Mouse (Mus musculus) liver, embryonic 11.5 days (tissue): ENCODE data around the gene Ptprm. TPM values are rescaled to one million over a fixed set of nuclear protein-coding genes. Genes with fewer than 3 reads are reported as not detected.

Experiments
- ATAC-seq: fragments of 200-750 bp; cut with Nextera tagmentation; replicated peaks from 2 replicates; pipeline ENCODE4 v1.8.0; 2017; ENCODE audit warnings: moderate number of reproducible peaks, mild to moderate bottlenecking, moderate TSS enrichment, moderate library complexity; ENCODE audit not compliant: low FRiP score
- DNase-seq: peaks from one replicate; pipeline ENCODE4 v3.0.0-alpha.2; 2017; ENCODE audit warnings: low spot score
- H3K27ac ChIP-seq: fragments of 300-500 bp; sonication (generic); 2 replicates; pipeline ENCODE4 v1.5.1; 2014; ENCODE audit warnings: mild to moderate bottlenecking, low read depth, low read length, control low read depth
- H3K27me3 ChIP-seq: fragments of 300-500 bp; sonication (generic); replicated peaks from 2 replicates; pipeline ENCODE4 v1.6.1; 2014; ENCODE audit warnings: low read length, mixed read lengths; ENCODE audit not compliant: control insufficient read depth, insufficient read depth
- H3K36me3 ChIP-seq: fragments of 300-500 bp; sonication (generic); 2 replicates; pipeline ENCODE4 v1.6.1; 2014; ENCODE audit warnings: mild to moderate bottlenecking, low read length, moderate library complexity, mixed read lengths; ENCODE audit not compliant: control insufficient read depth, insufficient read depth
- H3K4me1 ChIP-seq: fragments of 300-500 bp; sonication (generic); replicated peaks from 2 replicates; pipeline ENCODE4 v1.6.1; 2014; ENCODE audit warnings: low read length, mixed read lengths; ENCODE audit not compliant: control insufficient read depth, insufficient read depth
- H3K4me2 ChIP-seq: fragments of 300-500 bp; sonication (generic); 2 replicates; pipeline ENCODE4 v1.6.1; 2014; ENCODE audit warnings: mild to moderate bottlenecking, control low read depth, moderate library complexity
- H3K4me3 ChIP-seq: fragments of 300-500 bp; sonication (generic); 2 replicates; pipeline ENCODE4 v1.5.1; 2014; ENCODE audit warnings: low read depth, low read length, control low read depth
- H3K9ac ChIP-seq: fragments of 300-500 bp; sonication (generic); 2 replicates; pipeline ENCODE4 v1.6.1; 2014; ENCODE audit warnings: low read depth, low read length, control low read depth
- H3K9me3 ChIP-seq: fragments of 300-500 bp; sonication (generic); 2 replicates; pipeline ENCODE4 v1.6.1; 2016; ENCODE audit warnings: low read length, inconsistent platforms, mixed read lengths; ENCODE audit not compliant: control insufficient read depth
- WGBS: fragments of 180-500 bp; shearing (Covaris S2); extraction: QIAGEN DNeasy Blood & Tissue Kit; methylation state at CpG from one replicate; pipeline ENCODE4 v1.1.7; 2014; 5-methylcytosine and 5-hydroxymethylcytosine counted together
- polyA plus RNA-seq: library from polyadenylated mRNA; unstranded; fragments of >200 nt; fragmentation: Nextera tagmentation; extraction: Ambion mirVana; gene quantifications from 2 replicates; pipeline ENCODE4 v1.2.1, GENCODE M21; 2014

Gene Ptprm
- polyA plus RNA-seq, 1 experiment from 2014 or later: 5.7 TPM

- H3K27me3 ChIP-seq: no peaks in the 10 kb centered on the region
- H3K4me1 ChIP-seq: no peaks in the 10 kb centered on the region
- H3K9ac ChIP-seq: no peak overlapping the region
- H3K9me3 ChIP-seq: no peaks in the 10 kb centered on the region
- no peak for ATAC-seq
- no peak overlapping the region for H3K4me3 ChIP-seq
- WGBS: 81% methylated on average over 4 of the region's 4 CpGs
- H3K4me2 ChIP-seq: no peak overlapping the region
- no peaks in the 10 kb centered on the region for H3K36me3 ChIP-seq
- H3K27ac ChIP-seq: no peak overlapping the region
- DNase-seq: no peak
These were observed 147.3 kb downstream of the Ptprm start for GRCm38 (mm10) chr17:67206984-67207383.

- no peak overlapping the region for H3K4me3 ChIP-seq
- no peaks in the 10 kb centered on the region for H3K9me3 ChIP-seq
- DNase-seq (no peak), ATAC-seq (no peak)
- H3K36me3 ChIP-seq: no peaks in the 10 kb centered on the region
- WGBS: 62% methylated on average over 7 of the region's 7 CpGs
- no peak overlapping the region for H3K9ac ChIP-seq
- no peaks in the 10 kb centered on the region for H3K4me1 ChIP-seq
- H3K27ac ChIP-seq: no peak overlapping the region
- H3K27me3 ChIP-seq: no peaks in the 10 kb centered on the region
- no peak overlapping the region for H3K4me2 ChIP-seq
These were observed 153.1 kb downstream of the Ptprm start for GRCm38 (mm10) chr17:67201151-67201550.

GRCm38 (mm10) chr17:67193728-67194127 lies 160.5 kb downstream of the Ptprm start:
- H3K36me3 ChIP-seq: no peaks in the 10 kb centered on the region
- ATAC-seq: no peak
- WGBS: 41% methylated on average over 5 of the region's 5 CpGs

DNA sequence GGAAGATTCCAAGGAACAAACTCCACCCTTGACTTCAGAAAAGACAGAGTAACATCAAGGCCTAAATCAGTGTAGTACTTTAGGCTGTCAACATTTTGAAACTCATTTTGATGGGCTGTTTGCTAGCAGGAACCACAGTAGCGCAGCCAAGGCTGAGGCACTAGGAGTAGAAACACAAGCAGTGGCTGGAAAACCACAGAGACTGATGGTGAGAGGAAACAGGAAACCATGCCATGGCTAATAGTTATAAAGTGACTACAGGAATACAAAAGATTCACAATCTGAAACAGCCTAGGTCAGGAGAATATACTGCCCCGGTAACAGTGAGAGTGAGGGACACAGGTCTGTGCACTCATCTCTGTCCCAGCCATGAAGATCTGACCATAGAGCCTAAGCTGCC lies 165.7 kb downstream of the Ptprm start:
- H3K4me3 ChIP-seq: no peak overlapping the region
- H3K27me3 ChIP-seq: no peaks in the 10 kb centered on the region
- DNase-seq (no peak), ATAC-seq (no peak)
- H3K9ac ChIP-seq: no peak overlapping the region
- no peaks in the 10 kb centered on the region for H3K36me3 ChIP-seq
- H3K4me2 ChIP-seq: no peak overlapping the region
- no peaks in the 10 kb centered on the region for H3K9me3 ChIP-seq
- no peak overlapping the region for H3K27ac ChIP-seq
- H3K4me1 ChIP-seq: no peaks in the 10 kb centered on the region
- 67% methylated on average over 2 of the region's 2 CpGs for WGBS

More at GRCm38 (mm10) chr17:67193728-67194127, 160.5 kb downstream of the Ptprm start:
- H3K4me3 ChIP-seq: no peak overlapping the region
- no peak overlapping the region for H3K4me2 ChIP-seq
- no peak for DNase-seq
- no peak overlapping the region for H3K27ac ChIP-seq
- H3K27me3 ChIP-seq: no peaks in the 10 kb centered on the region
- no peak overlapping the region for H3K9ac ChIP-seq
- no peaks in the 10 kb centered on the region for H3K9me3 ChIP-seq
- H3K4me1 ChIP-seq: no peaks in the 10 kb centered on the region

DNA sequence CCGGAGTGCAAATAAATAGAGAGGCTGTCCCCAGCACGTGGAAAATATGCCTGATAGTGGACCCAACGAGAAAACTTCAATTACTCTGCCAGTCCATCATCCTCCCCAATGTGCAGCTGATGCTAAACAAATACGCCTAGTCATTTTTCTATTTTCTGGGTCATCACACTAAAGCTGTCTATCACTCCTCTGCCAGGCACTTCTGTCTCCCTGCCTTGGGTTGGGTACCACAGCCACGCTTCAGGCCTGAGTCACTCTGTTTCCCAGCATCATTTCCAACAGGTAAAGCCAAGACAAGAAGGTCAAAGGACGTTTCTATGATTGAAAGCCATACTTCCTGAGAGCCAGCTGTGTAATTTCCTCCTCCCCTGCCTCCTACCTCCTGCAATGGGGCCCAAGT lies 167.4 kb downstream of the Ptprm start:
- no peak for DNase-seq
- no peak overlapping the region for H3K4me2 ChIP-seq
- H3K4me1 ChIP-seq: no peaks in the 10 kb centered on the region
- no peak for ATAC-seq
- no peak overlapping the region for H3K27ac ChIP-seq
- no peaks in the 10 kb centered on the region for H3K9me3 ChIP-seq
- H3K9ac ChIP-seq: no peak overlapping the region
- H3K4me3 ChIP-seq: no peak overlapping the region
- 67% methylated on average over 6 of the region's 6 CpGs for WGBS
- H3K36me3 ChIP-seq: no peaks in the 10 kb centered on the region
- H3K27me3 ChIP-seq: no peaks in the 10 kb centered on the region

DNA sequence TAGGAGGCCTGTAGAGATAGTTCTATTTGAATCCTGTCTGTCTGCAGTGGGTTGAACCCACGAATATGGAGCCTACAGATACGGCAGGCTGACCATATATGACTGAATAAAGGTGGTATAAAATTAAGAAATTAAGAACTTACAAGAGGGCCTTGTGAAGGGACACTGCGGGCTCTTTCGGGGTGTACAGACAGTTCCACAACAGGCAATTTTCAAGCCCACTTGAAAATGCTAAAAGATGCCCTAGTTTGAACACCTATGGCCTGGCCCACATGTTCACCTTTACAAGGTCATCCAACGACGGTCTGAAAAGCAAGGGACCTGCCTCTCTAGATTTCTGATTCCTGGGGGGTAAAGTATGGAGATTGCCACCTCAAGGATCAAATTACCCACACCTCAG lies 168.3 kb downstream of the Ptprm start:
- H3K4me3 ChIP-seq: no peak overlapping the region
- no peak for DNase-seq
- no peak overlapping the region for H3K27ac ChIP-seq
- H3K4me1 ChIP-seq: no peaks in the 10 kb centered on the region
- H3K27me3 ChIP-seq: no peaks in the 10 kb centered on the region
- H3K36me3 ChIP-seq: no peaks in the 10 kb centered on the region
- H3K9me3 ChIP-seq: no peaks in the 10 kb centered on the region
- 82% methylated on average over 6 of the region's 6 CpGs for WGBS
- ATAC-seq: no peak
- no peak overlapping the region for H3K9ac ChIP-seq
- H3K4me2 ChIP-seq: no peak overlapping the region

- Histone ChIP-seq H3K9me3 (no peaks in the 10 kb centered on the region), H3K36me3 (no peaks in the 10 kb centered on the region), H3K27ac (no peak overlapping the region), H3K4me3 (no peak overlapping the region), H3K4me1 (no peaks in the 10 kb centered on the region), H3K27me3 (no peaks in the 10 kb centered on the region), H3K4me2 (no peak overlapping the region), H3K9ac (no peak overlapping the region)
- DNase-seq: no peak
- WGBS: 75% methylated on average over 1 of the region's 1 CpGs
- ATAC-seq: no peak
These were observed 174.8 kb downstream of the Ptprm start for GRCm38 (mm10) chr17:67179446-67179845.

DNA sequence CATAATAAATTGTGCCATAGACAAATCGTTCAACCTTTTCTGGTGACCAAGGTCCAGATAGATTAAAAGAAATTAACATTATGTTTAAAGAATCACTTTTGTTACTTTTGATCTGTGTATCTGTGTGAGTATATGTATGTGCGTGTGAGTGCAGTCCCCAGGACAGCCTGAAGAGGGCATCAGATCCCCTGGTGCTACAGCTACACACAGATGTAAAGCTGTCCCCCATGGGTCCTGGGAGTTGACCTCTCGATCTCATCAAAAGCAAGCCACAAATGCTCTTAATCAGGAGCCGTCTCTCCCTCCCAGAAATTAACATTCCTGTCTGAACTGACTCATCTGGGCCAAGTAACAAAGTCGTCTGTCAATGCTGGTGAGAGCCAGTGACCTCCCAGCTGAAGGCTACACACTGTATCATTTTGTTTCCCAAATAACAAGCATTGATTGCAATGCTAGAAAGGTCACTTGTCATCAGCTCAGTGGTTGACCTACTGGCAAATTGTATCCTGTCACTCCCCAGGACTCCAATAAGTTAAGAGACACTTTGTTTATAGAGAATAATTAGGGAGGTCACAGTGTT lies 175.5 kb downstream of the Ptprm start:
- H3K27me3 ChIP-seq: no peaks in the 10 kb centered on the region
- H3K4me1 ChIP-seq: no peaks in the 10 kb centered on the region
- ATAC-seq: no peak
- H3K9me3 ChIP-seq: no peaks in the 10 kb centered on the region
- H3K4me2 ChIP-seq: no peak overlapping the region
- H3K36me3 ChIP-seq: no peaks in the 10 kb centered on the region
- DNase-seq: no peak
- no peak overlapping the region for H3K27ac ChIP-seq
- no peak overlapping the region for H3K9ac ChIP-seq
- WGBS: 70% methylated on average over 5 of the region's 5 CpGs
- no peak overlapping the region for H3K4me3 ChIP-seq

DNA sequence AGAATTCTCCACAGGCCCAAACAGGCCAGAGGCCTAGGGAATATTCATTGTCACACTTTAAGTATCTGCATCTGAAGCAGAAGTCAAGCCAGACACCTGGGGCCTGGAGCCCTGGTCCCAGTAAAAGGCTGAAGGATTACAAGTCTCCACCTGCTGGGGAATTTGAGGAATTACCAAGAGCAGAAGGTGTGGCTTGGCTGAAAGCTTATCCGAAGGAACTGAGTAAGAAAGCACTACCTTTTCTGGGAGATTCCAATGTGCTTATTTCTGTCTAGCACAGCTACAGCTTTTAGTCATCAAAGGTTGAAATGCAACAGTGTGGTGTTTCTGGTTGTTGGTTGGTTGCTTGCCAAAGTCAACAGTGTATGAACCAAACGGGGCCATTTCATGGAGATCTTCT lies 178.4 kb downstream of the Ptprm start:
- Histone ChIP-seq H3K4me3 (no peak overlapping the region), H3K27ac (no peak overlapping the region), H3K9ac (no peak overlapping the region), H3K4me1 (no peaks in the 10 kb centered on the region), H3K27me3 (no peaks in the 10 kb centered on the region), H3K4me2 (no peak overlapping the region), H3K36me3 (no peaks in the 10 kb centered on the region), H3K9me3 (no peaks in the 10 kb centered on the region)
- DNase-seq (no peak), ATAC-seq (no peak)
- 52% methylated on average over 2 of the region's 2 CpGs for WGBS
